Mouse (Mus musculus) CH12.LX (cell line): ENCODE results near the gene Tex261.

Experiments used
- CTCF ChIP-seq, 2 experiments: IDR thresholded peaks in 1 of 2; conservative IDR thresholded peaks in 1 of 2; 2 replicates each; pipeline ENCODE4 v1.5.1; 2011 to 2012; ENCODE audit warnings: low read depth in 2 of 2, low read length in 2 of 2, improper control_type of control experiment in 1 of 2, inconsistent platforms in 1 of 2, mild to moderate bottlenecking in 1 of 2, moderate library complexity in 1 of 2
- HCFC1 ChIP-seq: IDR thresholded peaks from 2 replicates; pipeline ENCODE4 v1.6.1; 2012; ENCODE audit warnings: low read depth, mild to moderate bottlenecking, inconsistent platforms, low read length, improper control_type of control experiment
- MAZ ChIP-seq: IDR thresholded peaks from 2 replicates; pipeline ENCODE4 v1.6.1; 2012; ENCODE audit warnings: low read depth, mild to moderate bottlenecking, inconsistent platforms, low read length, improper control_type of control experiment, moderate library complexity
- NRF1 ChIP-seq: IDR thresholded peaks from 2 replicates; pipeline ENCODE4 v1.6.1; 2014; ENCODE audit warnings: low read depth, mild to moderate bottlenecking, inconsistent platforms, low read length, improper control_type of control experiment, moderate library complexity
- POLR2AphosphoS2 ChIP-seq: IDR thresholded peaks from 2 replicates; pipeline ENCODE4 v1.6.1; 2011; ENCODE audit warnings: low read depth, low read length, improper control_type of control experiment
- SMC3 ChIP-seq: IDR thresholded peaks from 2 replicates; pipeline ENCODE4 v1.6.1; 2011; ENCODE audit warnings: low read depth, low read length, improper control_type of control experiment
- USF1 ChIP-seq: IDR thresholded peaks from 2 replicates; pipeline ENCODE4 v1.6.1; 2014; ENCODE audit warnings: low read depth, mild to moderate bottlenecking, inconsistent platforms, low read length, improper control_type of control experiment
- ZKSCAN1 ChIP-seq: IDR thresholded peaks from 2 replicates; pipeline ENCODE4 v1.6.1; 2012; ENCODE audit warnings: low read depth, inconsistent platforms, low read length, improper control_type of control experiment, borderline replicate concordance

DNA sequence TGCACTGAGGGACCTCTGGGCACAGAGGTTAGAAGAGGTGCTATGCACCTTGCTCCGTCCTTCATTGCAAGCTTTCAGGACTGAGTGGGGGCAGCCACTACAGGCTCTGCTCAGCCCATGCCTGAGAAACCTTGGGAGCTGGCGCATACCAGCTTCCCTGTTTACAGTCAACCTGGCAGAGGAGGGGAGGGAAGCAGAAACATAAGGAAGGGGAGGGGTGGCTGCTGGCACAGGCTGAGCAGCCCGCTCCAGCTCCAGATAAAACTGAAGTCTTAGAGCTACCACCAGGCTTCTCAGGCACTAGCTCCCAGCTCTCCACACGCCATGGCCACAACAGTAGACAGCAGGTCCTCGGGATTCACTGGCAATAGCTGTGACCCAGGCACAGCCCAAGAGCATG is 32.9 kb downstream of the Tex261 start, which contains the start of gene Atp6v1b1:
- no peak for TF ChIP-seq CTCF (conservative IDR thresholded peaks at IDR 0.05 in 1 of 2, IDR thresholded peaks at IDR 0.05 in 1 of 2; ENCODE audit: low read depth in 2 of 2, low read length in 2 of 2)
- no peak for TF ChIP-seq HCFC1
- no peak for TF ChIP-seq USF1
- TF ChIP-seq NRF1: no peak
- no peak for TF ChIP-seq MAZ
- no peak for TF ChIP-seq POLR2AphosphoS2
- TF ChIP-seq SMC3: no peak
- TF ChIP-seq ZKSCAN1: no peak
